Mouse (Mus musculus) hindbrain, embryonic 11.5 days (tissue): ENCODE measurements around the gene A630089N07Rik. TPM values are rescaled to one million over a fixed set of nuclear protein-coding genes. Genes with fewer than 3 reads are reported as not detected.

ENCODE experiments used
- ATAC-seq: fragments of 200-750 bp; cut with Nextera tagmentation; 2 replicates; pipeline ENCODE4 v1.8.0; 2017; ENCODE audit warnings: mild to moderate bottlenecking, moderate TSS enrichment, moderate library complexity; ENCODE audit not compliant: low FRiP score
- DNase-seq: peaks from one replicate; pipeline ENCODE4 v3.0.0-alpha.2; 2015; ENCODE audit warnings: low spot score
- H3K27ac ChIP-seq: fragments of 300-500 bp; sonication (generic); 2 replicates; pipeline ENCODE4 v1.5.1; 2014; ENCODE audit warnings: mild to moderate bottlenecking, low read depth, low read length
- H3K27me3 ChIP-seq: fragments of 300-500 bp; sonication (generic); 2 replicates; pipeline ENCODE4 v1.6.1; 2014; ENCODE audit warnings: mild to moderate bottlenecking, low read length, moderate library complexity, mixed read lengths; ENCODE audit not compliant: control insufficient read depth, insufficient read depth
- H3K36me3 ChIP-seq: fragments of 300-500 bp; sonication (generic); 2 replicates; pipeline ENCODE4 v1.6.1; 2014; ENCODE audit warnings: mild to moderate bottlenecking, low read length, moderate library complexity, mixed read lengths; ENCODE audit not compliant: control insufficient read depth, insufficient read depth
- H3K4me1 ChIP-seq: fragments of 300-500 bp; sonication (generic); replicated peaks from 2 replicates; pipeline ENCODE4 v1.6.1; 2014; ENCODE audit warnings: low read length, mixed read lengths; ENCODE audit not compliant: control insufficient read depth, insufficient read depth
- H3K4me2 ChIP-seq: fragments of 300-500 bp; sonication (generic); replicated peaks from 2 replicates; pipeline ENCODE4 v1.6.1; 2014; ENCODE audit warnings: mild to moderate bottlenecking, low read depth, low read length
- H3K4me3 ChIP-seq: fragments of 300-500 bp; sonication (generic); 2 replicates; pipeline ENCODE4 v1.5.1; 2014; ENCODE audit warnings: low read depth, low read length
- H3K9ac ChIP-seq: fragments of 300-500 bp; sonication (generic); 2 replicates; pipeline ENCODE4 v1.6.1; 2014; ENCODE audit warnings: low read depth, low read length
- H3K9me3 ChIP-seq: fragments of 300-500 bp; sonication (generic); 2 replicates; pipeline ENCODE4 v1.6.1; 2016; ENCODE audit warnings: low read length; ENCODE audit not compliant: control insufficient read depth
- WGBS: fragments of 180-500 bp; shearing (Covaris S2); extraction: QIAGEN DNeasy Blood & Tissue Kit; methylation state at CpG from one replicate; pipeline ENCODE4 v1.1.7; 2014; 5-methylcytosine and 5-hydroxymethylcytosine counted together
- polyA plus RNA-seq: library from polyadenylated mRNA; unstranded; fragments of >200 nt; fragmentation: Nextera tagmentation; extraction: Ambion mirVana; gene quantifications from 2 replicates; pipeline ENCODE4 v1.2.1, GENCODE M21; 2014

The A630089N07Rik gene
- polyA plus RNA-seq, 1 experiment from 2014 or later = 26.7 TPM

DNA sequence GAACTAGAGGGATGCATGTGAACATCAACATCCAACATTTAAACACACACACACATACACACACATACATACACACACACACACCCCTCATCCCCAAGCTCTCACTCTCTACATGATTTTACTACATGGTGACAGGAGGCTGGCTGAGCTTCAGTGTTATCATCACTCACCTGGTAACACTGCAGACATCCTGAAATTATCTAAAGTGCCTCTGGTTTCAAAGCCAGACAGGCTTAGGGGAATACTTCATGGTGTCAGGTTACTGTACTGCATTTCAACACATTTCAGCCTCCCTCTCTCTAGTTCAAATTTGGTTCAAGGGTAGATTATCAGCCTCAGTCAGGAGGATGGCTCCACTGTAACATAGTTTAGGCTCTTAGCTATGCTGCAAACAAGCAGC is 124.6 kb downstream of the A630089N07Rik start:
- Histone ChIP-seq H3K27ac (no peak overlapping the region), H3K27me3 (no peaks in the 10 kb centered on the region), H3K36me3 (no peaks in the 10 kb centered on the region), H3K4me2 (no peak overlapping the region), H3K4me3 (no peak overlapping the region), H3K9me3 (no peaks in the 10 kb centered on the region), H3K4me1 (no peaks in the 10 kb centered on the region; the same call in 1 of the 2 replicates), H3K9ac (no peak overlapping the region)
- DNase-seq (no peak), ATAC-seq (no peak)

DNA sequence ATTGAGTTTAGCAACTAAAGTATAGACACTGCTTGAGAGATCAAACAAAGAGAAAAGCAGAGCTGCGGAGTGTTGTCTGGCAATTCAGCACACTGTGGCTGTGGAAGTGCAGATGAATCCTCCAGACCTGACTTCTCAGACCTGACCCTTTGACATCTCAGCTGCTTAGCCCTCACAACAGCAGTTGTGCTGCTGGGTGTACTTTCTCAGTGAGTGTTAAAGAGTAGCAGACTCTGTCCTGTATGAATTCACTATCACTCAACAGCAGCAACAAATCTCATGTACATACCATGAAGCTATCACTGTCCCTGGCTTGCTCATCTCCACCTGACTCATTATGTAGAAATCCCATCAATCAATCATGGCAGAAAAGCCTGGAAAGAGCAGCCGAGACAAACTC is 126.2 kb downstream of the A630089N07Rik start:
- no peak for ATAC-seq
- Histone ChIP-seq H3K4me1 (no peaks in the 10 kb centered on the region), H3K9ac (no peak overlapping the region), H3K27me3 (no peaks in the 10 kb centered on the region), H3K9me3 (no peaks in the 10 kb centered on the region), H3K4me3 (no peak overlapping the region), H3K4me2 (no peak overlapping the region), H3K27ac (no peak overlapping the region), H3K36me3 (peaks cover 6% of the 10 kb centered on the region; the same call in 1 of the 2 replicates)
- DNase-seq = no peak
- WGBS = 92% methylated on average over 2 of the region's 2 CpGs

DNA sequence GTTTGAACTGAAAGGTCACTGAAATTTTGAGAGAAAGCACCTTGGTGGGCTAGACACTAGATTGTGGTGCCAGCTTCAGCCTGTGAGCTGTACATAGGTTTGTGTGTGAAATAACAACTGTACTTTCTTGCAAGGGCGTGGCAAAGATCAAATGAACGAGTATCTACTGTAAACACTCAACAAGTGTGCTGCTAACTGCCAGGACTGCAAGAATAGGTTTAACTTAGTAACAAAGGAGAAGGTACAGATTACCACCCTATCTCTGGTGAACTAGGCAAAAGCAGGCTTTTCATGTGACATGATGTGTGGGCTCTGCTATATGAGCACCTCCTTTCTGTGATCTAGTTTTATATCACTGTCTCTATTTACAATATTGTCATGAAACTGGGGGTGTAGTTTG is 128.9 kb downstream of the A630089N07Rik start:
- H3K4me3 ChIP-seq = no peak overlapping the region
- H3K27me3 ChIP-seq = no peaks in the 10 kb centered on the region
- peaks cover 6% of the 10 kb centered on the region; the same call in 1 of the 2 replicates for H3K36me3 ChIP-seq
- no peak overlapping the region for H3K4me2 ChIP-seq
- H3K4me1 ChIP-seq = no peaks in the 10 kb centered on the region
- no peak for ATAC-seq
- no peak for DNase-seq
- no peaks in the 10 kb centered on the region for H3K9me3 ChIP-seq
- no peak overlapping the region for H3K27ac ChIP-seq
- H3K9ac ChIP-seq = no peak overlapping the region
- 89% methylated on average over 2 of the region's 2 CpGs for WGBS

DNA sequence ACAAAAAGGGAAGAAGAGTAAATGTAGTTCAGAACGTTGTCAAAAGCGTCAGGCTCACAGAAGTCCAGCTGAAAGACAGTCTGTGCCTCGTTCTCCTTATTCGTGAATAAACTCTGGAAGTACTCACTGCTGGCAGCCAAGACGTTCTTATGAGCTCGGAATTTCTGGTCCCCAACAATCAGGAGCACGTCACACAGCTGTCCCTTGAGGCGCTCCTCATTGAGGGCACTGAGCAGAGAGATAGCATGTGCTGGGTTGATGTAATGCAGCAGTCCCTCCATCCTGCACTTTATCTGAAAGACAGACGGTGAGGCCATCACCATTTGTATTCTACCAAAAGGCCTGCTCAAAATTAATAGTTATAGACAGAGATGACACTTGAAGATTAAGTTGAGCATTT is 129.4 kb downstream of the A630089N07Rik start:
- WGBS = 90% methylated on average over 9 of the region's 9 CpGs
- no peak for ATAC-seq
- Histone ChIP-seq H3K9ac (no peak overlapping the region), H3K4me2 (no peak overlapping the region), H3K36me3 (peaks cover 6% of the 10 kb centered on the region; the same call in 1 of the 2 replicates), H3K4me3 (no peak overlapping the region), H3K27ac (no peak overlapping the region), H3K9me3 (no peaks in the 10 kb centered on the region), H3K4me1 (no peaks in the 10 kb centered on the region), H3K27me3 (no peaks in the 10 kb centered on the region)
- DNase-seq = no peak

DNA sequence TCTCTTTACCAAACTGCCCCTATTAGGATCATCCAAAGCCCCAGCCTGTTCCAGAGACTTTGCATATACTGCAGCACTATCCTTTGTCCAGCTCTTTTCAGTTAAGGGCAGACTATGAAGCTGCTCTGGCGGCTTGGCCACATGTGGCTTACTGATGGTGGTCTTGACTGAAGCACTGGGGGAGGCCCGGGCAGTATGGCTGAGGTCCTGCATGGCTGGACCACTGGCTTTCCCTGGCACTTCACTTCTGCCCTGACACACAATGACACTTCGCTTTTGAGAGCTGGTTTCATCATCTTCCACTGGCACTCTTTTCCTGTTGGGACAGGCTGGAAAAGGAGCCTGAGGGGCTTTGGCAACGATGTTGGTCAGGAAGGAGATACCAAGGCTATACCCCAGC is 129.9 kb downstream of the A630089N07Rik start:
- Histone ChIP-seq H3K4me2 (no peak overlapping the region), H3K9ac (no peak overlapping the region), H3K36me3 (peaks cover 6% of the 10 kb centered on the region; the same call in 1 of the 2 replicates), H3K4me1 (no peaks in the 10 kb centered on the region), H3K4me3 (no peak overlapping the region), H3K9me3 (no peaks in the 10 kb centered on the region), H3K27me3 (no peaks in the 10 kb centered on the region), H3K27ac (no peak overlapping the region)
- DNase-seq (no peak), ATAC-seq (no peak)
- WGBS = 91% methylated on average over 4 of the region's 4 CpGs

Other genes starting within 250 kb of the A630089N07Rik start
- 11.7 TPM in 2 replicates for gene Prdm15, start 230.6 kb downstream of the A630089N07Rik start, polyA plus RNA-seq
- 14.3 and 15.2 TPM in 2 replicates for gene C2cd2, start 119.9 kb downstream of the A630089N07Rik start, polyA plus RNA-seq
- gene Zbtb21, start 119.8 kb downstream of the A630089N07Rik start, polyA plus RNA-seq = 14.0 and 15.6 TPM in 2 replicates
- 19.6 and 23.4 TPM in 2 replicates for gene B230307C23Rik, start 85.1 kb downstream of the A630089N07Rik start, polyA plus RNA-seq